Mouse (Mus musculus) gastrocnemius, adult 2 months (tissue): ENCODE data around the gene Setd7. TPM values are rescaled to one million over a fixed set of nuclear protein-coding genes. Genes with fewer than 3 reads are reported as not detected.
A peak's percentile ranks its signal among the peaks of the same experiment; 100 is the strongest.

Experiments
- DNase-seq: peaks from one replicate; pipeline ENCODE4 v3.0.0; 2022
- H3K27ac ChIP-seq: fragments of 200-600 bp; 2 replicates; pipeline ENCODE4 v1.8.1; 2022; ENCODE audit warnings: mild to moderate bottlenecking
- H3K4me3 ChIP-seq: fragments of 200-600 bp; 2 replicates; pipeline ENCODE4 v1.8.1; 2022; ENCODE audit warnings: mild to moderate bottlenecking, moderate library complexity
- CTCF ChIP-seq: fragments of 200-600 bp; IDR thresholded peaks from 2 replicates; pipeline ENCODE4 v1.8.1; 2022; ENCODE audit warnings: antibody characterized with exemption, mild to moderate bottlenecking, moderate library complexity
- intact Hi-C: fragments of 180-260 bp; cut with DNase I; formaldehyde crosslinking; loops from one replicate; pipeline ENCODE4 v1.15.1; 2025
- total RNA-seq, 2 experiments: library from RNA; stranded (reverse); gene quantifications; 2 replicates each; pipeline ENCODE4 v1.2.3; 2021

The Setd7 gene
- total RNA-seq, 2 experiments from 2014 or later, result 148 to 167 TPM

DNA sequence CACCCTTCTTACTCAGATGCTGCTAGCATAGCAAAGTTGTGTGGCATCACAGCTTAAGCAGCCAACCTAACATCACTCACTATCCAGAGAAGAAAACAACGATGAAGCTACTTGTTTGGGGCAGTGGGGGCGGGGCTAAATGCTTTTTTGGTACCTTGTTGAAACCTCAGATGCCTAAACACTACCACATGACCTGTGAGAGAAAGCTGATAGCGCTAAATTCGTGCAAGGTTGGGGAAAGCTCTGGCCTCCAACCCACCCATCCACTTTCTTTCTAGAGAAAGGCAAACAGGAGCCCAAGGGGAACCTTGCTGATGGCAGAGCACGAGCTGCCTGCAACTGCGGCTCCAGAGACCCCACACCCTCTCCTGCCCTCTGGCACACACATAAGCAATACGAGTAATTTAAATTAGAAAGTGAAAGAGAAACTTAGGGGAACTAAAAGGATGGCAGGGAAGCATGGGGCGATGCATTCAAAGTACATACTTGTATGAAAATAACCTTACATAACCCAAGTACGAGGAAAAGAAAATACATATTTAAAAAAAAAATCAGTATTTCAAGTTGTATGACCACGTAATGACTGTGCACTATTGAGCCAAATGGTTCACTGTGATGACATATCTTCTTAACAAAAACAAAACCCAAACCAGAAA is 7.7 kb downstream of the Setd7 start:
- no peak for TF ChIP-seq CTCF
- Histone ChIP-seq H3K4me3 (peak overlapping the region; percentile 75), H3K27ac (peak overlapping the region; percentile 89)
- intact Hi-C loops, result no loop called here
- peak; percentile 66 for DNase-seq

DNA sequence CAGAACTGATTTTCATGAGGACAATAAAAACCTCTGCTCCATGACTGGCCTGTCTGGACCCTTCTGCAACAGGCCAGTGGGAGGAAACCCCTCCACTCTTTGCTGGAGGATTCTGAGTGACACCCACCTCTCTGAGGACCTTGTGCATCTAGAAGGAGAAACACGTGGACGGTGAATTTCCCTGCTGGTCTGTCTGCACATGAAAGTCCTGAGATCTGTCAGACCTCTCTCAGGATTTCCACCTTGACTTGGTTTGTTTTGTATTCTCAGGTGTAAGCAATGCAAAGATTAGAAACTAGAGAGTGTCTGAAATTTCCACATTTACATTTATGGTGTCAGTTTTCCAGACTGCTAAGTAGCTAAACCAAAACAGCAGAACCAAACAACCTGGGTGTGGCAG is 8.5 kb downstream of the Setd7 start:
- intact Hi-C loops, result no loop called here
- TF ChIP-seq CTCF, result no peak
- H3K27ac ChIP-seq, result peak overlapping the region; percentile 89
- peak overlapping the region; percentile 75 for H3K4me3 ChIP-seq
- no peak for DNase-seq

DNA sequence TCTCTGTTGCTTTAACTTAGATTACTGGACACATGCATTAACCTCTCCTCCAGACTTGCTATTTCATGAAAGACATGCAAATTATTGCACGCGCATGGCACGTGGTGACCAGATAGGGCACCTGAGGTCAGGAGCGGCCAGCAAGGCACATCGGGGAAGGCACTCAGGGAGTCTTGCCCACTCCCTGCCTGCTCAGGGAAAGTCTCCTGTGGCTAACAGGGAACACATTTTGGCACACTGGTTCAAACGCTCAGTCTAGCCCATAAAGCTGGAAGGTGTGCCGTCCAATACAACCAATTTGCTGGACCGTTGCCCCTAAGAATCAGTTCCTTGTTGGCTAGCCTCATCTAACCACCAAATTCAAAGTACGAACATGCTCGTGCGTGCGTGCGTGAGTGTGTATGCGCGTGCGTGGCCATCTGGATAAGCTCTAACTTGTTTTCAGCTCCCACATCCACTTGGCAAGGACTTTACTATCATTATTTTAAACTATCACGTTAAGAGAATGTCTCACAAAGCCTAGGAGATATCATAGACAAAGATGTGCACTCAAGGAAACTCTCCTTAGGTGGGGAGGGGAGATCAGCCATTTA is 11.6 kb downstream of the Setd7 start:
- DNase-seq, result no peak
- intact Hi-C loops, result no loop called here
- no peak overlapping the region for H3K4me3 ChIP-seq
- peak overlapping the region; percentile 41; the same call in 1 of the 2 replicates for H3K27ac ChIP-seq
- TF ChIP-seq CTCF, result no peak

DNA sequence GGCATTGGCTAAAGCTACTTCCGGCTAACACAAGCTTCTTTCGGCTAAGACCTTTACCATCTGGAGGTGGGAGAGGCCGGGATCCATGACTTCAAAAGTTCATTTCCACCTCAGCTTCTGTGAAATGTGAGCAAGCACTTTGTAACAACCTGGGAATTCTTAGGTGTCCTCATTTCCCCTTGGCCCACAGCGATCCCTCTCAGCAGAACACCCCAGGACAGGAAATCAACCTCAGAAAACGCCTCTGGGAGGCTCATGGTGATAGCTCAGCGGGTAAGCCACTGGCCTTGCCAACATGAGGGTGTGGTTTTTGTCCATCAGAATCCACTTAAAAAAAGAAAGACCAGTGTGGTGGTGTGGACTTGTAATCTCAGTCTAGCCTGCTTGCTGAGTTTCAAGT is 13.1 kb downstream of the Setd7 start:
- Histone ChIP-seq H3K27ac (peak overlapping the region; percentile 54), H3K4me3 (no peak overlapping the region)
- TF ChIP-seq CTCF, result no peak
- intact Hi-C loops, result no loop called here
- DNase-seq, result no peak

DNA sequence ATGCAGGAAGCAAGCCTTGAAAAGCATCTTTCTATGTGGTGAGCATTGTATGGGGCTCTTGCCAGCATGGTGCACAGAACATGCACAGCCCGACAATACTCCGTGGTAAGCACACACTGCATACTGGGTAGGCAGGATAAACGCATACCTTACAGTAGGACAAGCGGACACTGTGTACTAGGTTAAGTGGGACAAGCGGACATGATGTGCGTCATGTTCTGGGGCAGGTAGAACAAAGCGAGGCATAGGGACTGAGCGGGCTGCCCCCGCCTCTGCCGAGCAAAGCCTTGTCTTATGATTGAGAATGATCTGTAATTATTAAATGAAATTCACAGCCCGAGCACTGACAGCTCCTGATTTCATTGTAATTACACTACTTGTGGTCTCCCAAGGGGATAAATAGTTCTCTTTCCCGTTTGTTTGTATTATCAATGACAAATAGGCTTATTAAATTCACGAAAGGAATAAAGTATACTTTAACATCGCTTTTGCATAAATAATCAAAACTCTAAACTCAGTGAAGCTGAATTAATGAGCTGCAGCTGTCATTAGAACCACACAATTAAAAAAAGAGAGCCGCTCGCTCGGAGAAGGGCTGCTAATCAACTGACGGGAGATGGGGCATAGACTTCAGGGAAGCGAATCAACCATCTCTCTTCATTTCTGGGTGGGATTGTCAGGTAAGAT is 16.1 kb downstream of the Setd7 start:
- no peak for DNase-seq
- no peak overlapping the region for H3K4me3 ChIP-seq
- no peak overlapping the region for H3K27ac ChIP-seq
- no peak for TF ChIP-seq CTCF
- intact Hi-C loops, result no loop called here

DNA sequence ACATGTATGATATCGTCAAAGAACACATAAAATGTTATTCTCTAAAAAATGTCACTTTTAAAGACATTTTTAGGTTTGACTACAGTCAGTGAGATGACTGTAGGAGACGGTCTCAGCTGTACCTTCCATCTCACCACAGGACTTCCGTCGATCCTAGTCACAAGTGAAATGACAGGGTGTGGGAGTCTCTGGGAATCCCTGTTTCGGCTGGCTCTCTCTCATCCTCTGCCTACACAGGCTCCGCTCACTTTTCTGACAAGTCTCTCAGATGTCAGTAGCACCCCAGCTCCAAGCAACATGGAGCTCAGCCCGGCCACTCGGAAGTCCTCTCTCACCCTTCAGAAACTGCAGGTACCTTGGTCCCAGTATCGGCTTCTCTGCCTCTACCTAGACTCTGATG is 20.0 kb downstream of the Setd7 start:
- H3K4me3 ChIP-seq, result no peak overlapping the region
- no peak overlapping the region for H3K27ac ChIP-seq
- intact Hi-C loops, result no loop called here
- DNase-seq, result no peak
- TF ChIP-seq CTCF, result no peak

DNA sequence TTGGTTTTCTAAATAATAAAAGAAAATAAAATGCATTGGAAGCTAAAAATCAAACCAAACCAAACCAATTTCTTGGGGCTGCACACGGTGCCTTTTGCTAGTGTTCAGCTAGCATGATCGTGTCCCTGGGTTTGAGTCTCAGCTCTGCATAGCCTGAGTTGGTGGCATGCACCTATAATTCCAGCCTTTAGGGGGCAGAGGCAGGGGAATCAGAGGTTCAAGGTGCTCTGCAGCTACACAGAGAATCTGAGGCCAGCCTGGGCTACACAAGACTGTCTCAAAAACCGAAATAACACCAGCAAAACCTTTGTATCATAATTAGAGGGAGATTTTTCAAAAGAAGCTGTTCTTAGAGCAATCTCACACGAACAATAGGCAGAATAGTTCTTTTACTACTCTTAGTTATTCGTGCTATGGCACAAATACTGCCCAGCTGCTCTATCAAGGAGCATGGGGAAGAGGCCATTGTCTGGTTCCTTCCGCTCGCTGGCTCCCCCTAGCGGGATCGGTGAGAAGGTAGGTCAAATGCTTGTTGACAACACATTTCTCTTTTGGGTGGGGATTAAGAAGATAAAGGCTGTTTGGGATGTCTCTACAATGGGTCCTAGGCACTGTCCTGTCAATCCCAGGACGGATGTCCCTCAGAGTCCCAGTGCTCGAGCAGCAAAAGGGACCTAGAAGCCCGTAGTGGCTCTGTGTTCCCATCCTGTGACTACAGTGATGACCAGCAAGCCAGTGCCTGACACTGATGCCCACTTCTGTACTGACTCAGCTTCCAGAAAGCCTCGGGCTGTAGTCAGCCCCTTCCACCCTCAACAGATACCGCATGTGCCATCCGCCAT is 20.9 kb downstream of the Setd7 start:
- peak; percentile 79 for TF ChIP-seq CTCF
- H3K4me3 ChIP-seq, result no peak overlapping the region
- intact Hi-C loops, result loop anchor here (2.0 kb wide), 1 partner anchor 29 kb away; no protein-coding TSS in a partner anchor
- peak; percentile 77 for DNase-seq
- peak overlapping the region; percentile 54; the same call in 1 of the 2 replicates for H3K27ac ChIP-seq

DNA sequence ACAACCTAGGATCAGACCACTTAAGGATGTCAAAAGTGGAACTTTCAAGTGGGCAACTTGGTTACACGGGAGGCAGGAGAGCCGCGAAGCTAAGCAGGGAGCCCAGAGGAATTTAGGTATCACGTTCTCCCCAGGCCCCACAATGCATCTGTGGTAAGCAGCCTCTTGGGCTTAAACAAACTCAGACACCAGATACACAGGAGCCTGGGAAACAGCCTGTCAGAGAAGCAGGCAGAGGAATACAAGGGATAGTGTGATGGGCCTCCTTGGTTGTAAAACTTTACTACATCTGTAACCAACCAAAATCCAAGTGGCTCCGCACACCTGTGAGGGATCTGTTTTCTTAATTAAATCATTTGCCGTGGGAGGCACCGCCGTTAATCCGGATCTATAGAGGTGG is 26.7 kb downstream of the Setd7 start:
- TF ChIP-seq CTCF, result no peak
- Histone ChIP-seq H3K4me3 (no peak overlapping the region), H3K27ac (no peak overlapping the region)
- intact Hi-C loops, result no loop called here
- DNase-seq, result no peak

DNA sequence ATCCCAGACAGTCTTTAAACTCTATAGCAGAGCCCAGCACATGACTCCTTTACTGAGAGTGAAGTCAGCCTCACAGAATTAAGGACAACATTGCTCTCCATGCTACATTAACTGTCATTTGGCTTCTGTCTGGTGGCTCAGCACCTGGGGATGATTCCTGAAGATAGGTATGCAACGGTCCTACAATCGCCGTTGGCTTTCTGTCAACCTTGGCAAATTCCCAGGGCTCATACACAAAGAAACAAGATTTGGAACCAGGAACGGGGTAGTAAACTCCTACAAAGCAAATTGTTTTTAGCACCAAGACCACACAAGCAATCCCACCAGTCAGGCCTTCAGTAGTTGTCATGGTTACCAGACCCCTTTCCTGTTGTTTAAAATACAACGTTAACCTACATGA is 27.1 kb downstream of the Setd7 start:
- intact Hi-C loops, result no loop called here
- TF ChIP-seq CTCF, result no peak
- no peak for DNase-seq
- Histone ChIP-seq H3K4me3 (no peak overlapping the region), H3K27ac (no peak overlapping the region)

DNA sequence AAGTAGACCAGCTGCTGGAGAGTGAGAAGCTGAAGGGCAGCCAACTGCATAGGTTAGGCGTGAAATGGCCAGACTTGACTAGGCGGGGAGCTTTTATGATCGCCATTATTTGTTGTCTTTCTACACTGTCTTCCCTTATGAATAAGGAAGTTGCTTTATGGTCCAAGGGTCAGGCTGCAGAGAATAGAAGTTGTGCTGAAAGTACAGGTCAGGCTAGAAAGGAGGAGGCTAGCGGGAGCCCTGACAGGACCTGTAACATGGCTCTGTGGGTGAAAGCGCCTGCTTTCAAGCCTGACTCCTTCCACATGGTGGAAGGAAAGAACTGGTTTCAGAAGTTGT is 28.4 kb downstream of the Setd7 start:
- no peak for TF ChIP-seq CTCF
- Histone ChIP-seq H3K4me3 (no peak overlapping the region), H3K27ac (peak overlapping the region; percentile 72)
- intact Hi-C loops, result no loop called here
- no peak for DNase-seq

DNA sequence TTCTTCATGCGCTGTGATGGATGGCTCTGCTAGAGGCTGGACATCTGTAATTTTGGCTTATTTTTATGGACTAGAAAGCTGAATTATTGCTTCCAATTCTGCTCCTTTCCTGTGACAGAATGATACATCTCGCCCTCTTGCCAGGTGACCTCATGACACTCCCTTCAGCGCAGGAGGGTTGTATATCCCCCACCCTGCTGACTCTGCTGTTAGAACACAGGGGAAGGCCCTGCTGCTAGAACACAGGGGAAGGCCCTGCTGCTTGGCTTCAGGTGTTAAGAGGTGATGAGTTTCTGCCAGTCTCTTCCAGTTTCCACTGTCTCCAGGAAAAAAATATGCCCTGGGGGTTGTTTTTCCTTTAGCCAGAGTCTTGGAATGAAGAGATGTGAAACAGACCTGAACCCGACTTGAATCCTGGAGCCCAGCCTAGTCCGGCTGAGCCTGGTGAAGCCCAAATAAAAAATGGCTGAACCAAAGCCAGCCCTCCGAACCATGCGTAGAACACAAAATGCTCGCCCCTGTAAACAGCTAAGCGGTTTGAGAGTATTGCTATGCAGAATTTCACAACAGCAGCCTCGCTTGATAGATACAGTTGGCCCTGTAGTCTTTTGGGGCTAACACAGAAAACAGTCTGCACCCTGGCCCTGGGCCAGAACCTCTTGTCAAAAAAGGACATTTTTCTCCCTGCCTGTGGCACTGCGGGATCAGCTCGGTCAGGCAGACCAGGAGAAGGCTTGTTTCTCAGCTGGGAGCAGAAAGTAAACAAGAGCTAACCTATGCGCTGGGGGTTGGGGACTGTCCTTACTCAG is 29.0 kb downstream of the Setd7 start:
- Histone ChIP-seq H3K27ac (peak overlapping the region; percentile 72), H3K4me3 (no peak overlapping the region)
- intact Hi-C loops, result no loop called here
- no peak for TF ChIP-seq CTCF
- DNase-seq, result peak; percentile 63

DNA sequence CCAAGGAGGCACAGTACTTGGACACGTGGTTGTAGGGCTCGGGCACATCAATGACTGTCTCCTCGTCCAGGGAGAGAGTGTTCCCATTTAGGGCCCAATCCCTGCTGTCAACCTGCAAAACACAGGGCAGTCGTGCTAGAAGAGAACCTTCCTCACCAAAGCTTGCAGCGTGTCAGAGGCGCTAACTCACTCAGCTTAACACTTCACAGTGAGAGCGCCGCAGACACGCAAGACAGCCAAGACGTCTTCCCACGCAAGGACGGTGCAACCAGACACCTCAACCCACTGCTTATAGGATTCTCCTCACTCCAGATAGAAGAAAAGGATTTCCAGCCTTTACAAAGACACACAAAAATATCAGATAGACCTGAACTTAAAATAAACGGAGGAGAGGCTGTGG is 33.8 kb downstream of the Setd7 start:
- intact Hi-C loops, result no loop called here
- no peak for DNase-seq
- Histone ChIP-seq H3K4me3 (no peak overlapping the region), H3K27ac (no peak overlapping the region)
- TF ChIP-seq CTCF, result no peak
